Mouse (Mus musculus): Measurements from ENCODE around the gene Sacs. TPM values are rescaled to one million over a fixed set of nuclear protein-coding genes. Genes with fewer than 3 reads are reported as not detected.

The Sacs gene
- total RNA-seq, 2 experiments from 2014 or later = 59.9 to 62.8 TPM

- intact Hi-C loops (cut with DNase I) = no loop called here
- DNase-seq (ENCODE audit: low spot score in 2 of 2) = no peak
These were observed 91.9 kb downstream of the Sacs start for GRCm38 (mm10) chr14:61230179-61230578.

GRCm38 (mm10) chr14:61232016-61232568 is 93.8 kb downstream of the Sacs start:
- intact Hi-C loops (cut with DNase I) = no loop called here
- peak in 1 of 2 experiments; percentile 18 for DNase-seq (ENCODE audit: low spot score in 2 of 2)

- DNase-seq (ENCODE audit: low spot score in 2 of 2) = no peak
- intact Hi-C loops (cut with DNase I) = no loop called here
These were observed 97.7 kb downstream of the Sacs start for GRCm38 (mm10) chr14:61235846-61236474.

GRCm38 (mm10) chr14:61237101-61237654 is 98.9 kb downstream of the Sacs start:
- no peak for DNase-seq (ENCODE audit: low spot score in 2 of 2)
- intact Hi-C loops (cut with DNase I) = no loop called here

GRCm38 (mm10) chr14:61238751-61239150 is 100.5 kb downstream of the Sacs start:
- peak; percentile 28 to 45 for DNase-seq (ENCODE audit: low spot score in 2 of 2)
- intact Hi-C loops (cut with DNase I) = no loop called here

GRCm38 (mm10) chr14:61242611-61243010 is 104.4 kb downstream of the Sacs start:
- DNase-seq (ENCODE audit: low spot score in 2 of 2) = no peak
- intact Hi-C loops (cut with DNase I) = loop anchor here (1.0 kb wide), 1 partner anchor 52 kb away; no protein-coding TSS in a partner anchor

- intact Hi-C loops (cut with DNase I) = no loop called here
- DNase-seq (ENCODE audit: low spot score in 2 of 2) = no peak
These were observed 108.2 kb downstream of the Sacs start for GRCm38 (mm10) chr14:61246444-61246843.

- no peak for DNase-seq (ENCODE audit: low spot score in 2 of 2)
- intact Hi-C loops (cut with DNase I) = no loop called here
These were observed 114.5 kb downstream of the Sacs start for GRCm38 (mm10) chr14:61252596-61253388.

GRCm38 (mm10) chr14:61258352-61258751 is 120.1 kb downstream of the Sacs start, which contains the start of gene Sgcg:
Sgcg (minus strand) TSS chr14:61258490.
- intact Hi-C loops (cut with DNase I) = no loop called here
- DNase-seq (ENCODE audit: low spot score in 2 of 2) = no peak

GRCm38 (mm10) chr14:61259084-61259483 is 120.8 kb downstream of the Sacs start:
- intact Hi-C loops (cut with DNase I) = no loop called here

GRCm38 (mm10) chr14:61267908-61268475 is 129.7 kb downstream of the Sacs start:
- intact Hi-C loops (cut with DNase I) = no loop called here
- DNase-seq (ENCODE audit: low spot score in 2 of 2) = no peak

More at GRCm38 (mm10) chr14:61259084-61259483, 120.8 kb downstream of the Sacs start:
- DNase-seq (ENCODE audit: low spot score in 2 of 2) = no peak

GRCm38 (mm10) chr14:61274414-61275198 is 136.3 kb downstream of the Sacs start:
- intact Hi-C loops (cut with DNase I) = no loop called here
- DNase-seq (ENCODE audit: low spot score in 2 of 2) = no peak

GRCm38 (mm10) chr14:61277285-61277684 is 139.0 kb downstream of the Sacs start:
- DNase-seq (ENCODE audit: low spot score in 2 of 2) = no peak
- intact Hi-C loops (cut with DNase I) = no loop called here

- intact Hi-C loops (cut with DNase I) = no loop called here
- DNase-seq (ENCODE audit: low spot score in 2 of 2) = no peak
These were observed 140.5 kb downstream of the Sacs start for GRCm38 (mm10) chr14:61278676-61279300.

GRCm38 (mm10) chr14:61288606-61289286 is 150.5 kb downstream of the Sacs start:
- no peak for DNase-seq (ENCODE audit: low spot score in 2 of 2)
- intact Hi-C loops (cut with DNase I) = no loop called here
